ENCODE assay signal across 10 mouse cellular contexts in genomic region chr16:23980201-23980870, GRCm38 (mm10). TPM values are rescaled to one million over a fixed set of nuclear protein-coding genes. Genes with fewer than 3 reads are reported as not detected.
DNase-seq lines count a peak whose midpoint lies in the region; ATAC-seq and TF ChIP-seq lines count a peak whose summit lies in the region.
"Had no signal": no experiment of that assay in that cellular context is flagged by ENCODE, and none has a peak within 500 bp of the region (broad histone marks: within the 10 kb centered on the region; RNA-seq: fewer than 3 reads in every experiment).

No protein-coding gene starts in this region.

- H3K4me3 ChIP-seq in liver, adult 2 months (ENCODE audit: insufficient read depth, low read depth, low read length): peak overlapping the region; percentile 54
- H3K4me3 ChIP-seq in forebrain, embryonic 14.5 days (ENCODE audit: low read depth, low read length): peak overlapping the region; percentile 33
- peak overlapping the region; percentile 29 for H3K4me3 ChIP-seq in limb, embryonic 11.5 days (ENCODE audit: low read depth, low read length)
- H3K4me3 ChIP-seq in olfactory bulb, adult 2 months (ENCODE audit: insufficient read depth, low read depth, low read length): no peak overlapping the region

- H3K36me3 ChIP-seq in liver, adult 2 months (ENCODE audit: control insufficient read depth, insufficient read depth, low read length): peaks cover 12% of the 10 kb centered on the region; the same call in 1 of the 2 replicates
- H3K36me3 ChIP-seq in forebrain, embryonic 14.5 days (ENCODE audit: control insufficient read depth, insufficient read depth, low read length): no peaks in the 10 kb centered on the region
- H3K36me3 ChIP-seq in limb, embryonic 11.5 days (ENCODE audit: control insufficient read depth, insufficient read depth, low read length): no peaks in the 10 kb centered on the region

- H3K79me2 ChIP-seq in liver, adult 2 months (ENCODE audit: control insufficient read depth, insufficient read depth, low read length): 0 out of 2 replicates have a peak, but pooled peaks cover 5% of the 10 kb centered on the region

- 16% methylated on average over 11 of the region's 11 CpGs for WGBS in liver, adult 2 months
- 5% methylated on average over 11 of the region's 11 CpGs for WGBS in forebrain, embryonic 14.5 days
- 13% methylated on average over 11 of the region's 11 CpGs for WGBS in limb, embryonic 11.5 days
- WGBS in olfactory bulb, adult 2 months: 53% methylated on average over 11 of the region's 11 CpGs

- TF ChIP-seq POLR2A in liver, adult 2 months (IDR thresholded peaks at IDR 0.05; ENCODE audit: extremely low read depth, insufficient read depth, low read length): peak; percentile 48; the same call in 1 of the 2 replicates
- TF ChIP-seq POLR2A in olfactory bulb, adult 2 months (IDR thresholded peaks at IDR 0.05; ENCODE audit: insufficient read depth, low read depth, low read length): no peak

- peaks cover 16% of the 10 kb centered on the region for H3K4me1 ChIP-seq in liver, adult 2 months (ENCODE audit: control insufficient read depth, insufficient read depth, low read length)
- peaks cover 23% of the 10 kb centered on the region for H3K4me1 ChIP-seq in forebrain, embryonic 14.5 days (ENCODE audit: control insufficient read depth, insufficient read depth, low read length)
- 0 out of 2 replicates have a peak, but pooled peaks cover 2% of the 10 kb centered on the region for H3K4me1 ChIP-seq in limb, embryonic 11.5 days (ENCODE audit: control insufficient read depth, insufficient read depth, low read length)
- peaks cover 17% of the 10 kb centered on the region for H3K4me1 ChIP-seq in olfactory bulb, adult 2 months (ENCODE audit: control insufficient read depth, insufficient read depth, low read length)

- H3K4me2 ChIP-seq in forebrain, embryonic 14.5 days (ENCODE audit: low read length): peak overlapping the region; percentile 67
- peak overlapping the region; percentile 77; the same call in 1 of the 2 replicates for H3K4me2 ChIP-seq in limb, embryonic 11.5 days (ENCODE audit: low read depth, severe bottlenecking)

- no peaks in the 10 kb centered on the region for H3K27me3 ChIP-seq in liver, adult 2 months (ENCODE audit: control insufficient read depth, insufficient read depth, low read length)
- peaks cover 32% of the 10 kb centered on the region for H3K27me3 ChIP-seq in forebrain, embryonic 14.5 days (replicated peaks; ENCODE audit: control insufficient read depth, insufficient read depth, low read length)
- peaks cover 25% of the 10 kb centered on the region for H3K27me3 ChIP-seq in limb, embryonic 11.5 days (ENCODE audit: control insufficient read depth, insufficient read depth, low read length)

- no peak for DNase-seq in liver, adult 2 months (ENCODE audit: extremely low read depth, low read depth, low spot score)
- no peak for DNase-seq in liver
- no peak for DNase-seq in forebrain, embryonic 14.5 days (ENCODE audit: low spot score)
- peak; percentile 38 for DNase-seq in limb, embryonic 11.5 days (ENCODE audit: low spot score)
- DNase-seq in spleen, postnatal 4 days (ENCODE audit: low spot score in 2 of 2): no peak
- DNase-seq in right cerebral cortex, adult 18-20 months: no peak

- peak overlapping the region; percentile 100 for H3K27ac ChIP-seq in liver, adult 2 months (replicated peaks; ENCODE audit: insufficient read depth, low read depth, low read length)
- no peak overlapping the region for H3K27ac ChIP-seq in forebrain, embryonic 14.5 days (ENCODE audit: low read depth, low read length)
- no peak overlapping the region for H3K27ac ChIP-seq in limb, embryonic 11.5 days (replicated peaks; ENCODE audit: low read depth, low read length)
- 0 out of 2 replicates have a peak overlapping the region, but pooled peaks have one; percentile 7 for H3K27ac ChIP-seq in olfactory bulb, adult 2 months (ENCODE audit: insufficient read depth, low read depth, low read length)

- H3K9me3 ChIP-seq in forebrain, embryonic 14.5 days (replicated peaks; ENCODE audit: control insufficient read depth, low read length): no peaks in the 10 kb centered on the region
- no peaks in the 10 kb centered on the region for H3K9me3 ChIP-seq in limb, embryonic 11.5 days (ENCODE audit: control insufficient read depth, low read length)

- TF ChIP-seq CTCF in liver, adult 2 months (IDR thresholded peaks at IDR 0.05; ENCODE audit: low read depth, low read length): no peak
- no peak for TF ChIP-seq CTCF in olfactory bulb, adult 2 months (IDR thresholded peaks at IDR 0.05; ENCODE audit: insufficient read depth, low read depth, low read length)

- H3K9ac ChIP-seq in liver, adult 2 months (ENCODE audit: low read depth, low read length): peak overlapping the region; percentile 88
- H3K9ac ChIP-seq in forebrain, embryonic 14.5 days (ENCODE audit: low read length): no peak overlapping the region
- peak overlapping the region; percentile 17; the same call in 1 of the 2 replicates for H3K9ac ChIP-seq in limb, embryonic 11.5 days (ENCODE audit: low read length)

- ATAC-seq in forebrain, embryonic 14.5 days: no peak
- ATAC-seq in limb, embryonic 11.5 days (ENCODE audit: insufficient number of reproducible peaks, low FRiP score, low TSS enrichment, low read depth): no peak
- no peak for ATAC-seq in megakaryocyte-erythroid progenitor cell, adult 5-6 weeks (replicated peaks; ENCODE audit: low FRiP score, low TSS enrichment, poor library complexity, severe bottlenecking)

RNA-seq across cellular contexts. Expression of gene Gm37419, which starts 7.9 kb away (rescaled TPM):
- not detected in 2 replicates for total RNA-seq in liver, adult 2 months (2014; rRNA removed)
- polyA plus RNA-seq in liver, adult 2 months (2012; rRNA removed): not detected in 2 replicates
- polyA plus RNA-seq in forebrain, embryonic 14.5 days (2014; fragmentation: Nextera tagmentation; extraction: Ambion mirVana): not detected in 2 replicates
- not detected in 2 replicates for polyA plus RNA-seq in limb, embryonic 11.5 days (2014; fragmentation: Nextera tagmentation; extraction: Ambion mirVana)
- not detected in 2 replicates for polyA plus RNA-seq in olfactory bulb, adult 2 months (2012; ENCODE audit: insufficient read depth, insufficient read length, low replicate concordance, missing spikeins)
- not detected in 2 replicates for total RNA-seq in megakaryocyte-erythroid progenitor cell, adult 5-6 weeks (2014; fragmentation: Nextera tagmentation)
- not detected in 2 replicates for total RNA-seq in megakaryocyte-erythroid progenitor cell, adult 5-6 weeks (2017)
- total RNA-seq: left cerebral cortex, postnatal 36 days had no signal
- polyA plus RNA-seq: erythroblast, embryonic 14.5 days had no signal

RNA-seq across cellular contexts. Expression of gene Bcl6, which starts 8.3 kb away (rescaled TPM):
- total RNA-seq in liver, adult 2 months (2014; rRNA removed): 20.6 and 21.2 TPM in 2 replicates
- polyA plus RNA-seq in liver, adult 2 months (2012; rRNA removed): 4.5 and 5.9 TPM in 2 replicates
- polyA plus RNA-seq in forebrain, embryonic 14.5 days (2014; fragmentation: Nextera tagmentation; extraction: Ambion mirVana): 1.3 and 1.7 TPM in 2 replicates
- polyA plus RNA-seq in limb, embryonic 11.5 days (2014; fragmentation: Nextera tagmentation; extraction: Ambion mirVana): 0.23 and 0.24 TPM in 2 replicates
- not detected in 2 replicates for polyA plus RNA-seq in olfactory bulb, adult 2 months (2012; ENCODE audit: insufficient read depth, insufficient read length, low replicate concordance, missing spikeins)
- total RNA-seq in megakaryocyte-erythroid progenitor cell, adult 5-6 weeks (2014; fragmentation: Nextera tagmentation): 1.2 TPM in 1 of 2 replicates, not detected in the other
- total RNA-seq in megakaryocyte-erythroid progenitor cell, adult 5-6 weeks (2017): 0.61 and 1.3 TPM in 2 replicates

RNA-seq across cellular contexts. Expression of gene Rtp2, which starts 48.1 kb away (rescaled TPM):
- not detected in 2 replicates for total RNA-seq in liver, adult 2 months (2014; rRNA removed)
- not detected in 2 replicates for polyA plus RNA-seq in liver, adult 2 months (2012; rRNA removed)
- polyA plus RNA-seq in forebrain, embryonic 14.5 days (2014; fragmentation: Nextera tagmentation; extraction: Ambion mirVana): not detected in 2 replicates
- not detected in 2 replicates for polyA plus RNA-seq in limb, embryonic 11.5 days (2014; fragmentation: Nextera tagmentation; extraction: Ambion mirVana)
- polyA plus RNA-seq in olfactory bulb, adult 2 months (2012; ENCODE audit: insufficient read depth, insufficient read length, low replicate concordance, missing spikeins): not detected in 2 replicates
- total RNA-seq in megakaryocyte-erythroid progenitor cell, adult 5-6 weeks (2014; fragmentation: Nextera tagmentation): not detected in 2 replicates
- not detected in 2 replicates for total RNA-seq in megakaryocyte-erythroid progenitor cell, adult 5-6 weeks (2017)
- total RNA-seq: left cerebral cortex, postnatal 36 days had no signal
- polyA plus RNA-seq: erythroblast, embryonic 14.5 days had no signal

Comparison
In these comparisons a context has a peak if more than half of its experiments do, and no peak if none do; other contexts are left out.
1. H3K27ac ChIP-seq: peak in liver, adult 2 months (single experiment) and olfactory bulb, adult 2 months (single experiment); none in forebrain, embryonic 14.5 days (single experiment) and limb, embryonic 11.5 days (single experiment).